Mouse (Mus musculus) adrenal gland, postnatal 10 days (tissue): Measurements from ENCODE around the gene Esyt1. TPM values are rescaled to one million over a fixed set of nuclear protein-coding genes. Genes with fewer than 3 reads are reported as not detected.

Experiments used
- DNase-seq: peaks from one replicate; pipeline ENCODE4 v3.0.0; 2021; ENCODE audit warnings: mixed read lengths
- microRNA-seq: library from miRNA; unstranded; fragments of <30 nt; microRNA quantifications from one replicate; pipeline ENCODE4 v1.2.0, GENCODE M21; 2021
- total RNA-seq, 2 experiments: library from RNA; stranded (reverse); gene quantifications; 2 replicates each; pipeline ENCODE4 v1.2.3; 2021

The Esyt1 gene
- total RNA-seq, 2 experiments from 2014 or later: 31.5 to 41.5 TPM

- DNase-seq: no peak
These were observed 37.6 kb downstream of the Esyt1 start for GRCm38 (mm10) chr10:128487861-128488712.

- no peak for DNase-seq
These were observed 39.3 kb downstream of the Esyt1 start for GRCm38 (mm10) chr10:128486370-128486769.

- no peak for DNase-seq
These were observed 51.3 kb downstream of the Esyt1 start for GRCm38 (mm10) chr10:128474366-128474765.

GRCm38 (mm10) chr10:128460270-128460630, 65.4 kb downstream of the Esyt1 start:
- DNase-seq: no peak

Small RNA genes lying within 50 kb of the gene (microRNA-seq; reads per million reads assigned to microRNA genes)
- gene Gm47275 (not detected), gene Mir6916 (1.4 reads per million)

Other genes starting within 250 kb of the Esyt1 start
- gene Il23a, start 227.1 kb downstream of the Esyt1 start, total RNA-seq: under 1 TPM in 1 of 2 experiments, not detected in 1; 0.27 TPM
- gene Pan2, start 222.5 kb downstream of the Esyt1 start, total RNA-seq: 10 to 100 TPM; 24.0 to 32.8 TPM
- gene Cnpy2, start 203.4 kb downstream of the Esyt1 start, total RNA-seq: 100 to 1,000 TPM; 149 to 165 TPM
- 1,000 to 10,000 TPM; 1,048 to 1,207 TPM for gene Cs, start 188.1 kb downstream of the Esyt1 start, total RNA-seq
- gene Coq10a, start 156.9 kb downstream of the Esyt1 start, total RNA-seq: 100 to 1,000 TPM in 1 of 2 experiments, 10 to 100 TPM in 1; 99.9 to 128 TPM
- gene Ankrd52, start 148.8 kb downstream of the Esyt1 start, total RNA-seq: 10 to 100 TPM; 53.3 to 57.8 TPM
- 1 to 10 TPM; 2.3 to 5.9 TPM for gene Slc39a5, start 124.6 kb downstream of the Esyt1 start, total RNA-seq
- gene Nabp2, start 114.4 kb downstream of the Esyt1 start, total RNA-seq: 10 to 100 TPM; 58.0 to 59.9 TPM
- 10 to 100 TPM; 37.4 TPM for gene Rnf41, start 114.2 kb downstream of the Esyt1 start, total RNA-seq
- 100 to 1,000 TPM in 1 of 2 experiments, 10 to 100 TPM in 1; 94.1 to 123 TPM for gene Smarcc2, start 66.6 kb downstream of the Esyt1 start, total RNA-seq
- gene Myl6, start 31.7 kb downstream of the Esyt1 start, total RNA-seq: 100 to 1,000 TPM; 739 to 765 TPM
- 10 to 100 TPM; 10.9 to 17.3 TPM for gene Myl6b, start 27.2 kb downstream of the Esyt1 start, total RNA-seq
- 10 to 100 TPM; 10.5 to 14.7 TPM for gene Zc3h10, start 21.9 kb upstream of the Esyt1 start, total RNA-seq
- gene Rpl41, start 23.4 kb upstream of the Esyt1 start, total RNA-seq: 1,000 to 10,000 TPM; 2,762 to 2,852 TPM
- 10 to 100 TPM; 85.1 to 90.9 TPM for gene Pa2g4, start 40.1 kb upstream of the Esyt1 start, total RNA-seq
- 10 to 100 TPM in 1 of 2 experiments, 1 to 10 TPM in 1; 10.0 to 11.1 TPM for gene Erbb3, start 63.8 kb upstream of the Esyt1 start, total RNA-seq
- 100 to 1,000 TPM; 696 to 753 TPM for gene Rps26, start 100.9 kb upstream of the Esyt1 start, total RNA-seq
- gene Ikzf4, start 120.1 kb upstream of the Esyt1 start, total RNA-seq: 1 to 10 TPM in 1 of 2 experiments, under 1 TPM in 1; 0.87 to 2.2 TPM
- 10 to 100 TPM; 19.8 to 24.2 TPM for gene Suox, start 148.2 kb upstream of the Esyt1 start, total RNA-seq
- gene Rab5b, start 170.4 kb upstream of the Esyt1 start, total RNA-seq: 10 to 100 TPM; 91.4 to 96.1 TPM
- 1 to 10 TPM; 2.1 to 2.7 TPM for gene Pmel, start 178.3 kb upstream of the Esyt1 start, total RNA-seq
- 10 to 100 TPM; 33.2 to 38.6 TPM for gene Cdk2, start 179.2 kb upstream of the Esyt1 start, total RNA-seq
- 10 to 100 TPM; 16.2 to 17.2 TPM for gene Dgka, start 219.0 kb upstream of the Esyt1 start, total RNA-seq
- 10 to 100 TPM; 24.3 to 26.3 TPM for gene Pym1, start 222.0 kb upstream of the Esyt1 start, total RNA-seq